Mouse (Mus musculus) forebrain, postnatal 0 days (tissue): Measurements from ENCODE around the gene Dhx15. TPM values are rescaled to one million over a fixed set of nuclear protein-coding genes. Genes with fewer than 3 reads are reported as not detected.
A peak's percentile ranks its signal among the peaks of the same experiment; 100 is the strongest.

ENCODE experiments used
- ATAC-seq: fragments of 200-750 bp; cut with Nextera tagmentation; 2 replicates; pipeline ENCODE4 v1.8.0; 2017; ENCODE audit warnings: mild to moderate bottlenecking, moderate library complexity
- DNase-seq: peaks from one replicate; pipeline ENCODE4 v3.0.0-alpha.2; 2015
- H3K27ac ChIP-seq: fragments of 300-500 bp; sonication (generic); 2 replicates; pipeline ENCODE4 v1.5.1; 2014; ENCODE audit warnings: low read depth, mild to moderate bottlenecking, antibody characterized with exemption, low read length, moderate library complexity, mixed read lengths
- H3K27me3 ChIP-seq: fragments of 300-500 bp; sonication (generic); 2 replicates; pipeline ENCODE4 v1.6.1; 2014; ENCODE audit warnings: mild to moderate bottlenecking, low read length, mixed read lengths; ENCODE audit not compliant: insufficient read depth
- H3K36me3 ChIP-seq: fragments of 300-500 bp; sonication (generic); 2 replicates; pipeline ENCODE4 v1.6.1; 2014; ENCODE audit warnings: mild to moderate bottlenecking, moderate library complexity; ENCODE audit not compliant: insufficient read depth
- H3K4me1 ChIP-seq: fragments of 300-500 bp; sonication (generic); 2 replicates; pipeline ENCODE4 v1.6.1; 2014; ENCODE audit warnings: antibody characterized with exemption; ENCODE audit not compliant: insufficient read depth
- H3K4me2 ChIP-seq: fragments of 300-500 bp; sonication (generic); 2 replicates; pipeline ENCODE4 v1.6.1; 2014; ENCODE audit warnings: low read depth, mild to moderate bottlenecking, moderate library complexity
- H3K4me3 ChIP-seq: fragments of 300-500 bp; sonication (generic); 2 replicates; pipeline ENCODE4 v1.5.1; 2014; ENCODE audit warnings: low read depth, low read length, mixed read lengths
- H3K9ac ChIP-seq: fragments of 300-500 bp; sonication (generic); 2 replicates; pipeline ENCODE4 v1.6.1; 2014; ENCODE audit warnings: mild to moderate bottlenecking
- H3K9me3 ChIP-seq: fragments of 300-500 bp; sonication (generic); 2 replicates; pipeline ENCODE4 v1.6.1; 2016; ENCODE audit warnings: low read length
- CTCF ChIP-seq: sonication (generic); IDR thresholded peaks from 2 replicates; pipeline ENCODE4 v1.5.1; 2016; ENCODE audit warnings: antibody characterized with exemption, control low read depth, low read depth
- WGBS: fragments of 180-500 bp; shearing (Covaris S2); extraction: QIAGEN DNeasy Blood & Tissue Kit; methylation state at CpG from one replicate; pipeline ENCODE4 v1.1.7; 2014; 5-methylcytosine and 5-hydroxymethylcytosine counted together
- polyA plus RNA-seq: library from polyadenylated mRNA; unstranded; fragments of >200 nt; fragmentation: Nextera tagmentation; extraction: Ambion mirVana; gene quantifications from 2 replicates; pipeline ENCODE4 v1.2.1, GENCODE M21; 2015
- total RNA-seq: library from RNA; depleted of rRNA; stranded (reverse); fragments of >200 nt; gene quantifications from 2 replicates; pipeline ENCODE4 v1.2.3, GENCODE M21; 2014

Gene Dhx15
- total and polyA plus RNA-seq, 2 experiments from 2014 or later: 79.5 to 153 TPM

DNA sequence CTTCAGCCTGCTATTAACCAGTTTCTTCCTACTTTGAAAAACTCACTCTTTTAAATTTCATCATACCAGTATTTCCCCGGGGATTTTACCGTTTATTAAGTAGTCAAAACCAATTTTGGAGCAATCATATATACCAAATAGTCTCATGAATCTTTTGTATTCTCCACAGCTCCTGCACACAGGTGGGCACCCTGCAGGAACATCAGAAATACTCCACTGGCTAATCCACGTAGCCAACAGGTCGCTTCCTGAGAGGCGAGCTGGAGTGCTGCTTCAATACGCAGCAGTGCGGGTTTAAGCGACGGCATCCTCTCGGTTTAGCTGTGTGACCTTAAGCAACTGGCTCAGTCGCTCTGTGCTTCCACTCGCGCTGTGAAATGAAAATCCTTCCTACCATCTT is 58.9 kb downstream of the Dhx15 start:
- Histone ChIP-seq H3K36me3 (no peaks in the 10 kb centered on the region), H3K9ac (no peak overlapping the region), H3K27ac (no peak overlapping the region), H3K4me2 (no peak overlapping the region), H3K27me3 (no peaks in the 10 kb centered on the region), H3K4me3 (no peak overlapping the region), H3K9me3 (no peaks in the 10 kb centered on the region), H3K4me1 (no peaks in the 10 kb centered on the region)
- DNase-seq: no peak
- WGBS: 92% methylated on average over 13 of the region's 13 CpGs
- ATAC-seq: no peak
- TF ChIP-seq CTCF: no peak

DNA sequence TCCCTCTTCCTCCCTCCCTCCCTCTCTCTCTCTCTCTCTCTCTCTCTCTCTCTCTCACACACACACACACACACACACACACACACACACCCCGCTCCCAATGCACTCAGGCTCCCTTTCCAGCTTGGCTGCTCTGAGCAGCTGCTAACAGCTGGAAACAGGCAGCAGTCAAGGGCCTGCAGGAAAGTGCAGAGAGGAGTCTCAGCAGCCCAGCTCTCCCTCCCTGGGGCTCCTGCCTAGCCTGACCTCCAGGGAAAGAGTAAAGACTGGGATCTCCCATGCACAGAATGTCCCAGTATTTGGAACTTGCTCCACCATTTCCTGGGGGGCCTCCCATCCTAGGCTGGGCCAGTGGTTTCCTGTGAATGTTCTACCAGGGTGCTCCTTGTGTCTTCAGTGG is 59.8 kb downstream of the Dhx15 start:
- 92% methylated on average over 1 of the region's 1 CpGs for WGBS
- TF ChIP-seq CTCF: no peak
- H3K4me2 ChIP-seq: no peak overlapping the region
- H3K4me3 ChIP-seq: no peak overlapping the region
- DNase-seq (no peak), ATAC-seq (no peak)
- no peak overlapping the region for H3K27ac ChIP-seq
- no peaks in the 10 kb centered on the region for H3K9me3 ChIP-seq
- no peak overlapping the region for H3K9ac ChIP-seq
- H3K4me1 ChIP-seq: no peaks in the 10 kb centered on the region
- no peaks in the 10 kb centered on the region for H3K27me3 ChIP-seq
- no peaks in the 10 kb centered on the region for H3K36me3 ChIP-seq

DNA sequence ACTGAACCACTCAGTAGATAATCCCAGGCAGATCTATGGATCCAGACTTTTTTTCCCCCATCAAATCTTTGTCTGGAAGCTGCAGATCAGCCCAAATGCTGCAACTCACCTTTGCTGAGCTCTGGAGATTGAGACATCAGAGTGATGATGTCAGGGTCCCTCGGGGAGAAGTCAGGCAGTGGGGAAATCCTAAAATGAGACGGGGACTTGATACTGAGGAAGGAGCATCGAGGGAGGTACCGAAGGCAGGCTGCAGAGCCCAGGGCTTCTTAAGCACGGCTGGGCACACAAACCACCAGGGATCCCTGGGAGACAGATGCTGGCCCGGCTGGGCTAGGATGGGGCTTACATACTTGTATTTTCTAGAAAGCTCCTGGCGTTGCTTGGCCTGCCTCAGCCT is 64.1 kb downstream of the Dhx15 start:
- Histone ChIP-seq H3K36me3 (no peaks in the 10 kb centered on the region), H3K9me3 (no peaks in the 10 kb centered on the region), H3K9ac (no peak overlapping the region), H3K4me1 (no peaks in the 10 kb centered on the region), H3K27ac (no peak overlapping the region), H3K4me2 (no peak overlapping the region), H3K4me3 (no peak overlapping the region), H3K27me3 (no peaks in the 10 kb centered on the region)
- DNase-seq: no peak
- TF ChIP-seq CTCF: no peak
- 79% methylated on average over 7 of the region's 7 CpGs for WGBS
- ATAC-seq: no peak

DNA sequence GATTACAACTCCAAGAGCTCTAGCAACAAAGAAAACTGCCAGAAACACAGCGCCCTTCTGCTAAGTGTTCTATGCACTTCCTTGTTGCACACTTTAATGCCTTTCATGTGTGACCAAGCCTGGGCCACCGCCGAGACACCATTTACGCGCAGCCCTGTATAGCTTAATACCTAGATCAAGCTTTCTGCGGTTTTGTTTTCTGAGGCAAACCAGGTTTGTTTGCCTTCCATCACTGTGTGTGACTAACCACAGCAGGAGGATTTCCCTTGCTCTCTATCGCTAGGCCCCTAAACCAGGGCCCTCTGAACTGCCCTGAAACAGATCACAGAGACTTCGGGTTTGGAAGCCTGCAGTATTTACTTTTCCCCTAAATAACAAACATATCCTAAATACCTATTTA is 64.5 kb downstream of the Dhx15 start:
- H3K27me3 ChIP-seq: no peaks in the 10 kb centered on the region
- no peaks in the 10 kb centered on the region for H3K9me3 ChIP-seq
- DNase-seq: no peak
- ATAC-seq: no peak
- no peak for TF ChIP-seq CTCF
- H3K9ac ChIP-seq: no peak overlapping the region
- WGBS: 82% methylated on average over 8 of the region's 8 CpGs
- H3K27ac ChIP-seq: no peak overlapping the region
- no peak overlapping the region for H3K4me2 ChIP-seq
- H3K4me1 ChIP-seq: no peaks in the 10 kb centered on the region
- no peaks in the 10 kb centered on the region for H3K36me3 ChIP-seq
- no peak overlapping the region for H3K4me3 ChIP-seq

DNA sequence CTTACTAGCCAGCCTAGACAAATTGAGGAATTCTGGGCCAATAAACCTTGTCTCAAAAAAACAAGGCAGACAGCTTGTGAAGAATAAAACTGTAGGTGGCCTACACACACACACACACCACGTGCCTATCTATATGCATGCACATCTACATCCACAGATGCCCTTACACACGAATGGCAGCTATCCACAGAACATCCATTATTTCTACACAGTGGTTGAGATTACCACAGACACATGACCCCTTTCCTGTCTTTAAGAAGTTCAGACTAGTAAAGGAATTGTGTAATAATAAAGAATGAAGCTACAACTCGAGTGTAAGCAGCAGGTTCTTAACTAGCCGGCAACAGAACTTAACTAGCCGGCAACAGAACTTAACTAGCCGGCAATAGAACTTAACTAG is 68.2 kb downstream of the Dhx15 start:
- WGBS: 89% methylated on average over 6 of the region's 6 CpGs
- no peak overlapping the region for H3K27ac ChIP-seq
- DNase-seq: no peak

DNA sequence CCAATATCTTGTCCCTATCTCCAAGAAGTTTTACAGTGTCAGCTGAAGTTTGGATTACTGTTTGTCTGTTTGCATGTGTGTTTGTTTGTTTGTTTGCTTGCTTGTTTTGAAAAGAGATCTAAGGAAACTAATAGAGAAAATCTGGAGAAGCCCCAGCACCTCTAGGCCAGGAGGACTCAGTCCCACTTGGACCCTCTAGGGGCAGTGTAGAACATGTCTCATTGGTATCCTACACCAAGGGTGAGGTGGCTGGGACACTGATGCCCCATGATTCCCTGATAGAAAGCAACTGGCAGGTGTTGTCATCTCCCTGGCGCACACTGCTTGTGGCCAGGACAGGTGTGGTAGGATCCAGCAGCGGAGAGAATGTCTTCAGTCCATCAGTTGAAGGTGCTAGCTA is 70.5 kb downstream of the Dhx15 start:
- no peak for DNase-seq
- no peak for ATAC-seq

More for the DNA sequence above, 68.2 kb downstream of the Dhx15 start:
- 0 out of 2 replicates have a peak, but pooled peaks cover 3% of the 10 kb centered on the region for H3K27me3 ChIP-seq
- no peak overlapping the region for H3K4me3 ChIP-seq
- ATAC-seq: no peak
- H3K4me2 ChIP-seq: no peak overlapping the region
- no peaks in the 10 kb centered on the region for H3K36me3 ChIP-seq
- H3K9me3 ChIP-seq: no peaks in the 10 kb centered on the region
- no peak for TF ChIP-seq CTCF
- no peak overlapping the region for H3K9ac ChIP-seq
- no peaks in the 10 kb centered on the region for H3K4me1 ChIP-seq

GRCm38 (mm10) chr5:52119192-52119591 is 71.1 kb downstream of the Dhx15 start:
- WGBS: 80% methylated on average over 2 of the region's 2 CpGs

More for the DNA sequence above, 70.5 kb downstream of the Dhx15 start:
- 0 out of 2 replicates have a peak, but pooled peaks cover 3% of the 10 kb centered on the region for H3K27me3 ChIP-seq
- no peak overlapping the region for H3K4me3 ChIP-seq
- H3K9me3 ChIP-seq: no peaks in the 10 kb centered on the region
- 68% methylated on average over 2 of the region's 2 CpGs for WGBS
- H3K4me2 ChIP-seq: no peak overlapping the region
- peak; percentile 40 for TF ChIP-seq CTCF
- H3K36me3 ChIP-seq: no peaks in the 10 kb centered on the region
- H3K4me1 ChIP-seq: no peaks in the 10 kb centered on the region
- no peak overlapping the region for H3K27ac ChIP-seq
- no peak overlapping the region for H3K9ac ChIP-seq

DNA sequence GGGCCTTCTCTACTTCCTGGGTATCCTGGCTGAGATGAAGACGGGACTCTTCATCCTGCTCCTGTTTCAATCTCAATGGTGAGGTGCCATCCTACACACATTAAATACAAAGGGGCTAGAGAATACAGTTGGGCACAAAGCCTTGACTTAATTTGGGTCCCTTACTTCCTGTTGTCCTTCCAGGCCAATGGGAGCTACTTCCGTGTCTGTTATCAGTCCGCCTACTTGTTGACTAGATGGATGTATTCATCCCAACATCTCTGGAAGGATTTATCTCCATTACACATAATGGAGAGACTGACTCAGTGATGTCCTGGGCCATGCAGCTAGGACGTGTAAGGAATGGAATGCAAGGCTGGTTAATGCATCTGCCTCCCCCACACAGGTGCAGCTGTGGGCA is 72.5 kb downstream of the Dhx15 start:
- Histone ChIP-seq H3K4me1 (no peaks in the 10 kb centered on the region), H3K27me3 (peaks cover 3% of the 10 kb centered on the region; the same call in 1 of the 2 replicates), H3K27ac (no peak overlapping the region), H3K4me2 (no peak overlapping the region), H3K4me3 (no peak overlapping the region), H3K36me3 (no peaks in the 10 kb centered on the region), H3K9ac (no peak overlapping the region), H3K9me3 (no peaks in the 10 kb centered on the region)
- DNase-seq (no peak), ATAC-seq (no peak)
- WGBS: 88% methylated on average over 4 of the region's 4 CpGs
- TF ChIP-seq CTCF: no peak

More at GRCm38 (mm10) chr5:52119192-52119591, 71.1 kb downstream of the Dhx15 start:
- H3K36me3 ChIP-seq: no peaks in the 10 kb centered on the region
- DNase-seq (no peak), ATAC-seq (no peak)
- no peaks in the 10 kb centered on the region for H3K4me1 ChIP-seq
- no peak overlapping the region for H3K27ac ChIP-seq
- 0 out of 2 replicates have a peak, but pooled peaks cover 3% of the 10 kb centered on the region for H3K27me3 ChIP-seq
- H3K4me2 ChIP-seq: no peak overlapping the region
- peak; percentile 42 for TF ChIP-seq CTCF
- no peak overlapping the region for H3K4me3 ChIP-seq
- H3K9ac ChIP-seq: no peak overlapping the region
- no peaks in the 10 kb centered on the region for H3K9me3 ChIP-seq
